Mouse (Mus musculus) cerebellum, adult 8-10 months (tissue): ENCODE measurements around the gene Plekhg1.

Source experiments
- DNase-seq: peaks from one replicate; pipeline ENCODE4 v3.0.0; 2022

Plekhg1 gene

DNA sequence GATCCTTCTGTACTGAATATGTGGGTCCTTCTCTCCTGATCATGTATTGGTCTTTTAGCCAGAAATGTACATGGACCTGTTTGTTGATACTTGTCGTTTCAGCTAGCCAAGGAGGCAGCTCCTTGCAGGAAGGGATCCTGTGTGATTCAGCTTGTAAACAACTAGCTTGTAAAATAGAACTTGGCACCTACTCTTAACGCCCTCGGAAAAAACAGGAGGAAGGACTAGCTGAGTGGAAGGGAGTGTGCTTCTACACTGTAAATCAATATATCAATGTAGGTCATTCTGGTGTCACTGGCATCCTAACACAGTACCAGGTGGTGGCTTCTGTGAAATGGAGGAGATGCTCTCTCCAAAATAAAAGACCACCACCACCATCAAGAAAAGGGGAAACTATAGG is 157.9 kb downstream of the Plekhg1 start:
- no peak for DNase-seq

DNA sequence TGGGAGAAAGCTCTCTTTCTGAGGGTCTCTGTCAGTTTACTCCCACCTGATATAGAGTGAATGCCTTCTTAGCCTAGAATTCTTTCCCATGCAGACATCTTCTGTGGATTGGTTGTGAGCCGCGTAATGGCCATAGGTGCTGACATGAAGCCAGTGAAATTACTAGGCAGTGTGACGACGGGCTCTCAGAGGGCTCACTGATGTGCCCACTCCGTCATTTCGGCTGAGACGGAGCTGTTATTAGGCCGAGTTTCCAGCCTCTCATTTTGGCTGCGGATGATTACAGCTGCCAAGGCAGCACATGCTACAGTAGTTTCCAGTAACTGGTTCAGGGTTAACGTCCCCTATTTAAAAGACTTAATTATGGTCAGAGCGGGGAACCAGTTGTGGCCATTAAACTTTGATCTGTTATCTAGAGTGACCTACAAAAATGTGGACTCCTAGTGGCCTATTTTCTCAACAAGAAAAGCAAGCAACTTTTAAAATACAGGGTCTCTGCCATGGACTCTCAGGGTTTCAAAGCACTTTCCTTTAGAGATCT is 160.3 kb downstream of the Plekhg1 start:
- DNase-seq, result no peak

DNA sequence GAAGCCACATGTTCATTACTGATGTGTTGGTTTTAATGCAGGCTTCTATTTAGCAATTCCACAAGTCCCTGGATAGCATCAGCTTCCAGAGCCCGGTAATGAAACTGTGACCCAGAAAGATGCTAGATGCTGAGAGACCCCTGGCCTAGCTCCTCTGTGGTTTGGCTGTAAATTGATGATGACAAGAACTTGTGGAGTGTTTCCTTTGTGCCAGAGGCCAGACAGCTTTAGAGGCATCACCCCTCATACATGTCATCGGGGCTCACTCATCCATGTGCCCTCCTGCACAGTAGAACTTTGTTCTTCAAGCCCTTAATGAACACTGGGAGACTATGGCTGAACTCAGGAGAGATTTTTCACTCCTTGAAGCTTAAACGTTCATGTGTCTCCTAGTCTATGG is 165.6 kb downstream of the Plekhg1 start:
- DNase-seq, result no peak

DNA sequence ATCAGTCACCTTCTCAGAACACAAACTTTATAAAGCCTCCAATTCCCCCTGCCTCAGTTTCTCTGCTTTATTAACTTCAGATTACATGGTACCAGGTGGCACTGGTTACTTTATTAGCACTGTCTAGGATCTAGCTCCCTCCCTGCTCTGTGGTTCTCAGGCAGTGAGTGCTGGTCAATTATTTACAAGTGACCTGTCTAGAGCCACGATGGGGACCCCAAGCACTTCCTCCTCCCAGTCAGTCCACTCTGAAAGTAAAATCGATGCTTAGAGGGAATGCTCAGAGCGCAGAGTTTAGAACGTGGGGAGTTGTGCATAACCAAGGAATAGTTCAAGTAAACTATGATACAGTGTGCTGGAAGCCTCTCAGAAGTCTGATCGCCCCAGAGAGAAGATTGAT is 173.9 kb downstream of the Plekhg1 start:
- DNase-seq, result no peak

DNA sequence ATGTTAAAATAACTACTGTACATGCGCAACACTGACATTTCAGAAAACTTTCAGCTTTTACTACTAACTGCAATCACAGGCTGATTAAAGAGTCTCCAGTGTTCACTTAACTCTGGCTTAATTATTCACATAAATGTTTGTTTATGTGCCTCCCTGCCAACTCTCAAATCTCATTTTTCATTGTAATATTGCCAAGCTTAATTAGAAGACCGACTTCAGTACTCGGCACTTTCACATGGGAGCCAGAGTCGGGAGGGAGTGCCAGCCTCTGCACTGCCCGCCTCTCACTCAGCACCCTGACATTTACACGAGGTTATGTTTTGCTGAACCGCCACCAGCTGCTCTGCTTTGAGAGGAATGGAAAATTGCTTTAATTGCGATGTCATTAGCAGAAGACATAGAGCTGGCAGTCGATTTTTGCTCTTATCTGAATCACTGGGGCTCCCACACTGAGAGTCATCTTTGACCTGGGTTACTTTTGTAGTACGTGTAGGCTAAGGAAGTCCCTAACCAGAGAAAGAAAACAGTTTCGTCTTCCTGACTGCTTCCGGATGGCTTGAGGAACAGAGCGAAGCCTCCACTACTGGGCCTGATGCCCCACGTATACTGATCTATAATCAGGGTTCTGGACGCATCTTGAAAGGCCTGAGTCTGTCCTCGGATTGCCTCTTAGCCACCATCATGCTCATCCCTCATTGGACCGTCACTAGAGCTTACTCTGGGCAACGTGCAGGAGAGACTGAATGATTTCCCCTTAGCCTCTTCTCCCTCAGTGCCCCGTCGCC is 180.4 kb downstream of the Plekhg1 start:
- DNase-seq, result no peak

DNA sequence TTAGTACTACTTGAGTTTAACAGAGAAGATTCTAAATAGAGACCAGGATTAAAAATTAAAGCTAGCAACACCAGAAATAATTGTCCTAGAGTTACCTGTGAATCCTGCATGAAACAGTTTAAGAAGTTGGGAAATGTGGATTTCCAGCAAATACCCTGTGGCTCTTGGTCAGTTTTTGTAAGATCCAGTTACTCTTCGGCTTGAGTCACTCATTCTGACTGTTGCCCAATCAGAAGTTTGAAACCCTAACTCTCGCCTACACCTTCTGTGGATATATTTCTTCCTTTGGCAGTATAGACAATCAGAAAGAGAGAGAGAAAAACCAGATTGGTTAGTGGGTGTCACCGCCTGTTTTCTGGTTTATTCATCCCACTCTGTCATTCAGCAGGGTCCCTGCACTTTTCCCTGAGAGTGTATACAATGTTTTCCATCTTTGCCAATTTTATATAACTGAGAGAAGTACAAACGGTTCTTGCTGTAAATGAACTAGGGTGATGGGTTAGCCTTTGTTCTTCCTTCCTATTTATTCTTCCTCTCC is 187.9 kb downstream of the Plekhg1 start:
- no peak for DNase-seq

DNA sequence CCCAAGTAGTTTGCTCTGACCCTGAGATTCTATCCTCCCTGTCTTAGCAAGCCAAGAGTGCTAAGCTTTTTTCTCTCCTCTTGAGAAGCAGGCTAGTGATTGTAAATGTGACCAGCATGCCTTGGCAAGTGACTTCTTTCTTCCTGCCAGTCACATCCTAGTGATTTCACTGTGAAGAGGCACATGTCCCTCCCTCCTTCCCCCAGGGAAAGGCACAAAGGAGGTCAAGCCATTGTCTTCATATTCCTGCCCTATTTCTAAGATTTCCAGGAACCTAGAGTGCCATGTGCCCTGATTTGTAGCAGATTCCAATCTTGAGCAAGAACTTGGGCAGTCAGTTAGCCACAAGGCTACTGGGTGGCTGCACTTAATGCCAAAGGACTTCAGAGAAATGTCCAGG is 191.7 kb downstream of the Plekhg1 start:
- no peak for DNase-seq

DNA sequence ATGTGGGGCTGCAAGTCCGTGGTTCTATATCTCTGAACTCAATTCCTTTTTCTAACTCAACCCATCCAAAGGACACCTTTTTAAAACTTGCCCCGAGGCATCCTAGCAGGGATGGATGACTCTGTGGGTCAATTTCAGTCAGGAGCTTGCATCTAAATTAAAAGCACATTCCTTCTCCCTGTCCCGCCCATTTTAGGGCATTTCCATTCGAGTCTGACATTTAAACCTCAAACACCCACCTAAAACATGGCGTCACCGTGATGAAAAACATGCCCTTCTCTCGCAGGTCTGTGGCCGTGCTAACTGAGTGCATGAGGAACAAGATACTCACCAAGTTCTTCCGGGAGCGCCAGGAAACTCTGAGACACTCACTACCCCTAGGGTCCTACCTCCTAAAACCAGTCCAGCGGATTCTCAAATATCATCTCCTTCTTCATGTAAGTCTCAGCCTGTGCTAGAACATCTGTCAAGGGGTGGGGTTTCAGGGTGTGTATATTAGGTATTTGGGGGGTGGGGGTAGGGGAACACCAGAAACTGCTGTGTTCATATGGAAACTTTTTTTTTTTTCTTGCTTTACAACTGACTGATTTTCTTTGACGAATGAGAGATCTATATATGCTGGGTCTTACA is 193.3 kb downstream of the Plekhg1 start:
- DNase-seq, result no peak

DNA sequence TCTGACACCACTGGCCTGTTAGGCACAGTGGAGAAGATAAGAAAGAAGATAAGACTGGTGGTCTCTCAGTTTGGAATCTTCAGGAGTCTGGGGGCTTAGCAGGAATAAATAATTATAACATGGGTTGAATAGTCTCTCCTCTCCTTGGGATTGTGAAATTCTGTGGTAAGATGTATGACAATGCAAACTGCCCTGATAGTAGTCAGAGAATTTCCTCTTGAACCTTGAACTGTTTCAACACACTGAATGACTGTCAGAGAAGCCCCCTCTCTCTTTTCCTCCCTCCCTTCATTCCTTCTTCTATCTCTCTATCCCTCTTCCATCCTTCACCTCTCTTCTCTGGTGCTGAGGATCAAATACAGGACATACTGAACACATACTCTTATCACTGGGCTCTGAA is 196.7 kb downstream of the Plekhg1 start:
- no peak for DNase-seq

DNA sequence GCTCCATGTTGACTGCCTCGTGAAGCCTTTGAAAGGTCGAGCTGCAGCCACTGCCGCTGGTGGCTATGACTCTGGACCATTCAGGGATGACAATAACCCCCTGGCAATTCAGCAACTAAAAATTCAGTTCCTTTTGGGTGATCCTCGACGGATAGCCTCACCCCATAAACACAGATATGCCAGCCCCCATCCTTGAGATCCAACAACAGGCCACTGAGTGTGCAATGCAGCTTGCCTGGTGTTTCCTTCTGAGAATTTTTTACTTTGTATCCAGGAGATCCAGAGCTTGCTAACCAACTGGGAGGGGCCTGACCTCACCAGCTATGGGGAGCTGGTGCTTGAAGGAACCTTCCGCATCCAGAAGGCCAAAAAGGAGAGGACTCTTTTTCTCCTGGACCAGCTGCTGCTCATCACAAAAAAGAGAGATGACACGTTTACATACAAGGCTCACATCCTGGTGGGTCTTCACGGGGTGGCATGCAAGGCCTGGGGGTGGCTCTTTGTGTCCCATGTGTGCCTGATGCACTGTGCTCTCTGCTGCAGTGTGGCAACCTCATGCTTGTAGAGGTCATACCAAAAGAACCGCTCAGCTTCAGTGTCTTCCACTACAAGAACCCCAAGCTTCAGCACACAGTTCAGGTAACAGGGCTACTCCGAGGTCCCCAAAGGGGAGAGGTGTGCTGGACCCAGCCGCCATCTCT is 199.9 kb downstream of the Plekhg1 start:
- DNase-seq, result no peak

DNA sequence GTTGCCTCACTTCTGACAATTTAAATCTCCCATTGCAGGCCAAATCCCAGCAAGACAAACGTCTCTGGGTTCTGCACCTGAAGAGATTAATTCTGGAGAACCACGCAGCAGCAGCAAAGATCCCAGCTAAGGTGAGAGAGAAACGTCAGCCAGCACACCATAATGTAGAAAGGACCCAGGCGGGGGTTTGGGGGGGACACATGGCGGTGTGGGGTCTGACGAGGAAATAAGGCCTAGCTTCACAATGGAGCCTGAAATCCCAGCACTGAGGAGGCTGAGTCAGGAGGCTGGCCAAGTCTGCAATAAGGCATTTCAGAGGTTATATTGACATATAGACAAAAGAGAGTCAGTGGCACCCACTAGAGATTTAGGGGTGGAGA is 200.4 kb downstream of the Plekhg1 start:
- DNase-seq, result no peak

DNA sequence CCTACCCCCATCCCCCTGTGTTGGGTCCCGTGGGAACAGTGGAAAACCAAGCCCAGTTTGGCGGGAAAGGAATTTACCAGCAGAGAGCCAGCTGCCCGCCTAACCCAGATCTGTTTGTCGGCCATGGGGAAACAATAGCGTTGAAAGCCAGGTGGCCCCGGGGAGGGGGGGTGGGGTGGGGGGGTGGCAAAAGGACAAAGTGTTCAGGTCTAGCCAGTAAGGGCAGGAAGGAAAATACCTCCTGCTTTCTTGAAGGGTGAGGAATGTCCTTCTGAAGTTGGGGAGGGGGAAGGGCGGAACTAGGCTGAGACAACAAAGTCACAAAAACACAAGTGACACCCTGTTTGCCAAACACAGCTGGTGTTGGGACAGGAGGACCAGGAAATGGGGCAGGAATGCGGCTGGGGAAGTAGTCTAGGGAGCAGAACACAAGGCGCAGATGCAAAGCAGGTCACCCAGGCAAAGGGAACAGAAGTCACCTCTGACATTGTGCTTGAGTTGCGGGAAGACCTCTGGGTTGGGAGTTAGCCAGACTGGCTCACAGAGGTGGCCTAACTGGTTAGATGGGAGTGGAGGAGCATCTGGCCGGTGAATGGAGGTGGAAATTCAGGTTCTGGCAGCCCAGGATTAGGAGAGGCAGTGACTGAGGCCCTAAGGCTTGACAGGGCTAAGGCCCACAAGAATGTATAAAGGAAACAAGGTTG is 201.0 kb downstream of the Plekhg1 start:
- DNase-seq, result no peak

DNA sequence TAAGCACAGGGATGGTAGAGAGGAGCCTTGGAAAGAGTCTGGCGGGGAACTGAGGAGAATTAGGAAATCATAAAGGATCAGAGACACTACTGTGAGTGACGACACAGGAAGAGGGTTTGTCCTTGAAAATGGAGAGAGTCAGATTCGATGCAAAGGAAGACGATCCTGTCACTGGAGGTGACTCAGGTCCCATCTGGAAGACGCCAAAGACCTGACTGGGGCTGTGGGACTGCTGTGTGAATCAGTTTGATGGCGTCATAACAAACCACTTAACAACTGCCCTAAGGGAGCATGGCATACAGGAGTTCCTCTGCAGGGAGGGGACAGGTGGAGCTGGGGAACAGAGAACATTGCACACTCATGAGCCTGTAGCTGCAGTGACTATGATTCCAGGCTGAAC is 202.1 kb downstream of the Plekhg1 start:
- no peak for DNase-seq

DNA sequence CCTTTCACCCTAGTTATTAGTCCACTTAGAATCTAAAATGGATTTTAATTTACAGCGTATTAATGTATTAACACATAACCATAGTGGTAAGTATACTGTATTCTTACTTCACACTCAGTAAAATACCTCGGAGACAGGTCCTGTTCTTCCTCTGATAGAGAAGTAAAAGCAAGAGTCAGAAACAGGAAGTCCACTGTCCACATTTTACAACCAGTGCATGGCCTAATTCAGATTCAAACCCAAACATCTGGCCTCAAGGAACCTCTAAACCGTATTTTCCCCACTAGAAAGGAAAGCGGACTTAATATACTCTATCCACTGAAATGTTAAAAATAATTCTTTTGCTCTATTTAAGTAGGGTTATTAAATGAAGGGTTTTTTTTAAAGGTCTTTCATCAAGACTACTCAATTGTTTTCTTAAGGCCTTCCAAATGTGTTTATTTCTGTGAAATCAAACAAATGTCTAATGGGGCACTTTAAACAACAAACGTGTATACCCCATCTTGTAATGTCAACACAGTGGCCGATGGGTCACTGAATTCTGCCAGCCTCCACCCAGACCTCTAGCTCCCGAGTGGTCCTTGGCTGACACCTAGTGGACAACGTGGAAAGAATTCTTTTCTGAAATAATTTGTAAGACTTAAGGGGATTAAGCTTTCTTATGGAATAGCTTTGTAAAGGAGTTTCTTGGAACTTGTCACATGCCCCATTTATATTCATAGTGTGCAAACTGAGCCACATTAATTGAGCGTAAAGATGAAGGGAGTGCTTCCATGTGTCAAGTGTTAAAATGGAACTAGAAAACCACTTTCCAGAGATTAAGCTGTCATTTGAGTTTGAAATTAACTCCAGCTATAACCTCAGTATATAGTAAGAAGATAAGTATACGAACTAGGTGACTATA is 203.6 kb downstream of the Plekhg1 start:
- DNase-seq, result peak; percentile 65

DNA sequence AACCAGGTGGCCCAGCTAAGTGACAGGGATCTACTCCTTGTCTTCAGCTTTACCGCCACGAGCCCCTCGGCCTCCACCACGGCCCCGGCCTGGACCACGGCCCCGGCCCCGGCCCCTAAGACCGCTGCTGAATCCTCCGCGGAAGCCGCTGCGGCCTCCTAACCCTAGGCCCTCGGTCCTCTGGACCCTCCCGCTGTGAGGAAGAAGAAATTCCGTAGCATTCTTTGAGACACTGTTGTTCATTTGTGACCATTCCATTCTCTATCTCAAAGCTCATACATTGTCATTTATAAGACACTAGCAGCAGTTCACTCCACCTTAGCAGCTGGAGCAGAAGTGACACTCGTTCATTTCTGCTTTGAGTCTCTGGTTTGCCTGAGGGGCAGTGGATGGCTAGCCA is 206.7 kb downstream of the Plekhg1 start:
- DNase-seq, result no peak

DNA sequence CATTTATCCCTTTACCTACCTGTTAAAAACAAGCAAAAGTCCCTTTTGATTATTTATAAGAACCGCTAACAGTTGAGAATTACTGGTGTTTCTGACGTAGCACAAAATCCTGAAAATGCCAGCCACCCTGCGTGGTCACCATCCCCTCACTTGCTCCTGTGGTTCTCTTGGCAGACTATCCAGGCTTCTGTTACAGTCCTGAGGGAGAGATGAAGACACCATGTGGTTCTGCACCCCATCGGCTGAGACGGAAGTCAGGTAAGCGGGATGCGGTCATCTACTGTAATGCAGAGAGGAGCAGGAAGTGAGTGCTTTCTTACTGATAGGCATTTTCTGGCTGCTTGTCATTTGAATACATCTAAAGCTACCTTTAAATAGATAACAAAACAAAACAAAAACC is 207.2 kb downstream of the Plekhg1 start:
- no peak for DNase-seq

DNA sequence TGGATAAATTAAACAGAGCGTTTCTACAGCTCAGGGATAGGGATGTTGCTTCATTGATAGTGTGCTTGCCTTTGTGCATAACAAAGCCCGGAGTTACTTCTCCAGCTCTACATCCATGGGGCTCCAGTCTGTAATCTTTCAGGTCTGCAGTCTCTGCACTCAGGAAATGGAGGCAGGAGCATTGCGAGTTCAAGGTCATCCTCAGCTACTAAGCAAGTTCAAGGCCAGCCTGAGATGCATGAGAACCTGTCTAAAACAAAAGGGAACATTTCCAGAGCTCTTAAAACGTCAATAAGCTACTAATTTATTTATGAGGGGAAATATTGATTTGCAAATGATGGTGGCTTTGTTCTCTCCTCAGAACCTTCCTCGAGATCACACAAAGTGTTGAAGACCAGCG is 209.1 kb downstream of the Plekhg1 start:
- DNase-seq, result no peak

DNA sequence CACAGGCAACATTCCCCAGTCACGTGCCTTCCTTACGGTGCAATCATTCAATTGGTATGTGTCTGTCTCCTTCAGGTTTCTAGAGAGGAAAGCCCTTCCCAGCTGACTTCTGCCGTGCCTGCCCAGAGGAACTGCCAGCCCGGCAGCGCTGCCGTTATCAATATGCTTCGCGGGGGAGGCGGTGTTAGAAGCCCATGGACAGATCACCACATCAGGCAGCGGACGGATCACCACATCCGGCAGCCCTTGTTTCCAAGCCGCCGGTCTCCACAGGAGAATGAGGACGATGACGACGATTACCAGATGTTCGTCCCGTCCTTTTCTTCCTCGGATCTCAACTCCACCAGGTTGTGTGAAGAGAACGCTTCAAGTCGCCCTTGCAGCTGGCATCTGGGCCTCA is 216.3 kb downstream of the Plekhg1 start:
- no peak for DNase-seq

DNA sequence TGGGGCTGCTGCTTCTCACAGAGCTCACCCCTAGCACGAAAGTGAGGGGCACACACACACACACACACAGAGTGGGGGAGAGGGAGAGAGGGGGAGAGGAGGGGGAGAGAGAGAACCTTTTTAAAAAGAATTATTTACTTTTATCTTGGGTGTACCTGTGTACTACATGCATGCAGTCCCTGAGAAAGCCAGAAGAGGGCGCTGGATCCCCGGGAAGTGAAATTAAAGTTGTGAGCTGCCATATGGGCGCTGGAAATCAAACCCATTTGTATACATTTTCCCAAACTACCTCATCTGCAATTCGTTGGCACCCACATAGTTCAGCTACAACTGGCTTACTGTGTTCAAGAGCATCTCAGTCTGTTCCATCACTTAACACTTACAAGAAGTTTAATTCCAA is 218.4 kb downstream of the Plekhg1 start:
- no peak for DNase-seq

DNA sequence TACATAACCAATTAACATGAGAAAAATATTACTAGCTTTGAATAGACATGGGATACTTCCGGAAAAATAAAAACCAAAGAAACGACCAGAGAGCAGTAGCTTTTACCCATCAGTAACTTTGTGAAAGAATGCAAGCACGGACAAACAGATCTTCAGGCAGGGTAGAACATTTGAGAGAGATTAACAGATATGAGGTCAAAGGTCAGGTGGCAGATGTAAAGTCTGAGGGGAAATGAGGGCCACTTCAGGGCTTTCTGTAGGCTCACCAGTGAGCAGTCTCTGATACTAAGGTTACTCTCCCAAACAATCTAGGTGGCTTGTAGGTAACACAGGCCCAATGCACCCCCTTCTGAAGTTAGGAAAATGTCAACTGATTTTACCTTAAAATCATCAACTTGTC is 228.9 kb downstream of the Plekhg1 start:
- DNase-seq, result no peak

DNA sequence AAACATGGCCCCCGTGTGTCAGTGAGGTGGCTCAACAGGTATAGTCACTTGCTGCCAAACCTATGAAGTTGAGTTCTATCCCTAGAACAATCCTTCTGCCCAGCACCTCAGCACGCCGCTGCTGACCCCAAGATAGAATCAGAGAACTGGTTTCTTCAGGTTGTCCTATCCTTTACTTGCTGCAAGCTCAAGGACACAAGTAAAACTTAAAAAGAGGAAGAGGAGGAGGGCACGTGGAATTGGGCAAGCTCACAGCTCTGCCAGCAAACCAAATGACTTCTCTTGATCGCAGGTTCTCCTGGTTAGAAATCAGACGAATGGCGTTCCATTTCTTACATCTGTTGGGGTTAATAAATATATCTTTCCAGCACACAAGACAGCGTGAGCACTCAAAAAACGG is 232.1 kb downstream of the Plekhg1 start:
- DNase-seq, result no peak

DNA sequence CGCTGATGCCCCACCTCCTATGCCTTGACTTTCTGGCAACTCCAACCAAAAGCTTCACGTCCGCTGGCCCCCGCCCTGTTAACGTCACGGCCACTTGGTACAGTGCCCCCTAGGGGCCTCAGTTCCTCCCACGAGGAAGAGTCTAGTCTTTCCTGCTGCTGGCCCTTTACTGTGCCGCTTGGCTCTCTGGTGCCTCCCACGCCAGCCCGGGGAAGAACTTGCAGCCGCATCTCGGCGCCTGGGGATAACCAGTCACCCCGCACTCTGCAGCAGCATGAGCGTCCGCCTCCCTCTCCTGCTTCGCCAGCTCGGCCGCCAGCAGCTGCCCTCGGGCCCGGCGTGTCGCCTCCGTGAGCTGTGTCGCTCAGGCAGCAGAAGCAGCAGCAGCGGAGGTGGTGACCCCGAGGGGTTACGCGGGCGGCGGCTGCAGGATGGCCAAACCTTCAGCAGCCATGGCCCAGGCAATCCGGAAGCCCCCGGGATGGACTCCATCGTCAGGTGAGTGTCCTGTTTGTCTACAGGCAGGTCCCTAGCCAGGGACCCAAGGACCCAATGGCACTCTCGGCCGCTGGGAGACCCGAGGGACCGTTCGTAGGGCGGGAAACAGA is 232.9 kb downstream of the Plekhg1 start, which contains the start of gene Mthfd1l:
Gene Mthfd1l, plus strand, starts transcription at position 138 of the 608 bp plus-strand sequence.
- peak; percentile 91 for DNase-seq
